In the genomic region with DNA sequence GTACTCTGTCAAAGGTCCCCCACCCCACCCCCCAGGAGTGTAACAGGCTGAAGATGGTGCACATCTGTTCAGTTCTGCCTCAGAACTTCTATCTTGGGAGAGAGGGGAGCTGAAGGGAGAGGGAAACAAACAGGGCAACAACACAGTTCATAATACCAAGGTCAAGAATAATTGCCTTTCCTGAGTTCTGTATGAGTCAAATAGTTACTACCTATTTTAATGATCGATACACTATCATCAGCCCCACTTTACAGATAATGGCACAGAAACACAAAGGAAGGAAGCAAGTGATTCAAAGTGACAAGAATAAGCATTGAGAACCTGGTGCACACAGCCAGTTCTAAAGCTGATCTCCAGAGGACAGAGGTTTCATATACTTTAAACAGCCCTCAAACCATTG, we compare ENCODE assay signal across 25 mouse cellular contexts. TPM values are rescaled to one million over a fixed set of nuclear protein-coding genes. Genes with fewer than 3 reads are reported as not detected.
DNase-seq lines count a peak whose midpoint lies in the region; ATAC-seq and TF ChIP-seq lines count a peak whose summit lies in the region.
"Had no signal": no experiment of that assay in that cellular context is flagged by ENCODE, and none has a peak within 500 bp of the region (broad histone marks: within the 10 kb centered on the region; RNA-seq: fewer than 3 reads in every experiment).

No protein-coding gene starts in this region.

- H3K4me2 ChIP-seq in heart, embryonic 15.5 days, result no peak overlapping the region
- H3K4me2 ChIP-seq in limb, embryonic 15.5 days, result no peak overlapping the region
- H3K4me2 ChIP-seq: liver, embryonic 12.5 days; midbrain, embryonic 12.5 days had no signal

- 59% methylated on average over 1 of the region's 1 CpGs for WGBS in heart, embryonic 15.5 days
- WGBS in heart, adult 2 months, result 57% methylated on average over 1 of the region's 1 CpGs
- WGBS in embryonic facial prominence, embryonic 10.5 days, result 93% methylated on average over 1 of the region's 1 CpGs
- 93% methylated on average over 1 of the region's 1 CpGs for WGBS in limb, embryonic 15.5 days

- peak overlapping the region; percentile 59 for H3K27ac ChIP-seq in heart, embryonic 15.5 days
- no peak overlapping the region for H3K27ac ChIP-seq in heart, adult 2 months
- H3K27ac ChIP-seq in embryonic facial prominence, embryonic 10.5 days (replicated peaks), result peak overlapping the region; percentile 41
- peak overlapping the region; percentile 30; the same call in 1 of the 2 replicates for H3K27ac ChIP-seq in limb, embryonic 15.5 days
- H3K27ac ChIP-seq: hindbrain, embryonic 10.5 days; liver, embryonic 12.5 days; midbrain, embryonic 12.5 days; stomach, postnatal 0 days had no signal

- no peak for TF ChIP-seq EP300 in heart, adult 2 months (IDR thresholded peaks at IDR 0.05; ENCODE audit: insufficient read depth, low read depth, low read length)

- TF ChIP-seq CTCF in heart, adult 2 months (IDR thresholded peaks at IDR 0.05), result no peak

- peaks cover 71% of the 10 kb centered on the region for H3K36me3 ChIP-seq in heart, embryonic 15.5 days
- peaks cover 9% of the 10 kb centered on the region for H3K36me3 ChIP-seq in heart, adult 2 months (ENCODE audit: control insufficient read depth, insufficient read depth, low read length)
- H3K36me3 ChIP-seq in embryonic facial prominence, embryonic 10.5 days (replicated peaks), result peaks cover 97% of the 10 kb centered on the region
- peaks cover 60% of the 10 kb centered on the region for H3K36me3 ChIP-seq in limb, embryonic 15.5 days

- H3K9me3 ChIP-seq in heart, embryonic 15.5 days (replicated peaks), result no peaks in the 10 kb centered on the region
- H3K9me3 ChIP-seq in embryonic facial prominence, embryonic 10.5 days, result no peaks in the 10 kb centered on the region
- no peaks in the 10 kb centered on the region for H3K9me3 ChIP-seq in limb, embryonic 15.5 days
- H3K9me3 ChIP-seq: hindbrain, embryonic 10.5 days; liver, embryonic 12.5 days; midbrain, embryonic 12.5 days had no signal

- no peaks in the 10 kb centered on the region for H3K27me3 ChIP-seq in heart, embryonic 15.5 days
- no peaks in the 10 kb centered on the region for H3K27me3 ChIP-seq in heart, adult 2 months (ENCODE audit: control insufficient read depth, insufficient read depth, low read length)
- no peaks in the 10 kb centered on the region for H3K27me3 ChIP-seq in embryonic facial prominence, embryonic 10.5 days (replicated peaks; ENCODE audit: low read depth, poor library complexity, severe bottlenecking)
- no peaks in the 10 kb centered on the region for H3K27me3 ChIP-seq in limb, embryonic 15.5 days
- H3K27me3 ChIP-seq: liver, embryonic 12.5 days; midbrain, embryonic 12.5 days had no signal

- H3K79me2 ChIP-seq in heart, adult 2 months (replicated peaks; ENCODE audit: control insufficient read depth, insufficient read depth, low read length), result no peaks in the 10 kb centered on the region

- intact Hi-C loops in heart, adult 2 months (cut with DNase I), result no loop called here

- peak; percentile 17 for DNase-seq in heart, adult 11 months
- DNase-seq in heart, adult 9 months (ENCODE audit: low spot score in 2 of 2), result no peak
- DNase-seq in heart, adult 2 months, result no peak
- DNase-seq in embryonic facial prominence, embryonic 10.5 days (ENCODE audit: low spot score), result no peak
- DNase-seq in lung, postnatal 10 days, result no peak
- no peak for DNase-seq in ovary, postnatal 10 days (ENCODE audit: low spot score)
- DNase-seq: adrenal gland, postnatal 25 days; cerebellum, adult 9-11 months; forebrain, postnatal 0 days; gastrocnemius, postnatal 25 days; layer of hippocampus, adult 9-11 months; lung, adult 18-20 months; lung, postnatal 14 days; right cerebral cortex, postnatal 14 days; thymus, adult 2 months; thymus, postnatal 4 days had no signal

- H3K4me1 ChIP-seq in heart, embryonic 15.5 days (replicated peaks), result peaks cover 37% of the 10 kb centered on the region
- H3K4me1 ChIP-seq in heart, adult 2 months (ENCODE audit: control insufficient read depth, insufficient read depth, low read length), result peaks cover 2% of the 10 kb centered on the region; the same call in 1 of the 2 replicates
- peaks cover 32% of the 10 kb centered on the region for H3K4me1 ChIP-seq in embryonic facial prominence, embryonic 10.5 days
- no peaks in the 10 kb centered on the region; the same call in 1 of the 2 replicates for H3K4me1 ChIP-seq in limb, embryonic 15.5 days

- TF ChIP-seq POLR2A in heart, adult 2 months (IDR thresholded peaks at IDR 0.05; ENCODE audit: insufficient read depth, low read depth, low read length), result no peak

- ATAC-seq in heart, embryonic 15.5 days (replicated peaks; ENCODE audit: insufficient number of reproducible peaks, insufficient read depth, low FRiP score, low read depth), result no peak
- ATAC-seq in limb, embryonic 15.5 days (ENCODE audit: insufficient number of reproducible peaks, low FRiP score, low TSS enrichment, low read depth), result no peak
- ATAC-seq: forebrain, postnatal 0 days; hindbrain, embryonic 16.5 days; intestine, embryonic 16.5 days; liver, embryonic 12.5 days had no signal

- H3K9ac ChIP-seq in heart, embryonic 15.5 days, result no peak overlapping the region
- no peak overlapping the region for H3K9ac ChIP-seq in heart, adult 2 months (ENCODE audit: low read depth, low read length)
- no peak overlapping the region for H3K9ac ChIP-seq in limb, embryonic 15.5 days
- H3K9ac ChIP-seq: forebrain, postnatal 0 days; liver, embryonic 12.5 days; midbrain, embryonic 12.5 days had no signal

- H3K4me3 ChIP-seq in heart, embryonic 15.5 days, result no peak overlapping the region
- no peak overlapping the region for H3K4me3 ChIP-seq in heart, adult 2 months
- H3K4me3 ChIP-seq in embryonic facial prominence, embryonic 10.5 days, result no peak overlapping the region
- no peak overlapping the region for H3K4me3 ChIP-seq in limb, embryonic 15.5 days
- H3K4me3 ChIP-seq: hindbrain, embryonic 10.5 days; liver, embryonic 12.5 days; midbrain, embryonic 12.5 days had no signal

RNA-seq across cellular contexts. Expression of gene Ddc, which starts 40.6 kb away (rescaled TPM):
- 92.1 and 115 TPM in 2 replicates for polyA plus RNA-seq in heart, embryonic 15.5 days (2015; fragmentation: Nextera tagmentation; extraction: Ambion mirVana)
- 1 to 10 TPM in 1 of 2 experiments, under 1 TPM in 1; 0.91 to 1.3 TPM for total RNA-seq in heart, adult 2 months (2021)
- polyA plus RNA-seq in heart, adult 2 months (2012; rRNA removed), result 2.3 and 4.4 TPM in 2 replicates
- polyA plus RNA-seq in embryonic facial prominence, embryonic 10.5 days (2016; fragmentation: Nextera tagmentation; extraction: Ambion mirVana), result 6.9 and 8.8 TPM in 2 replicates
- 17.6 and 35.9 TPM in 2 replicates for polyA plus RNA-seq in limb, embryonic 15.5 days (2015; fragmentation: Nextera tagmentation; extraction: Ambion mirVana)
- total RNA-seq: common myeloid progenitor, adult 5-6 weeks had no signal
